Mouse (Mus musculus) embryonic fibroblast, embryonic 13.5 days (primary cell): Measurements from ENCODE around the gene Nrg4. TPM values are rescaled to one million over a fixed set of nuclear protein-coding genes. Genes with fewer than 3 reads are reported as not detected.
A peak's percentile ranks its signal among the peaks of the same experiment; 100 is the strongest.

Source experiments
- H3K27ac ChIP-seq: 2 replicates; pipeline ENCODE4 v1.5.1; 2012; ENCODE audit warnings: low read length, control low read depth, inconsistent platforms; ENCODE audit not compliant: insufficient read depth
- H3K4me1 ChIP-seq: 2 replicates; pipeline ENCODE4 v1.6.1; 2011; ENCODE audit warnings: low read length; ENCODE audit not compliant: control insufficient read depth, insufficient read depth
- H3K4me3 ChIP-seq: 2 replicates; pipeline ENCODE4 v1.5.1; 2011; ENCODE audit warnings: mild to moderate bottlenecking, control low read depth, low read length; ENCODE audit not compliant: insufficient read depth
- CTCF ChIP-seq: IDR thresholded peaks from 2 replicates; pipeline ENCODE4 v1.5.1; 2011; ENCODE audit warnings: mild to moderate bottlenecking, control low read depth, low read length, moderate library complexity, borderline replicate concordance; ENCODE audit not compliant: insufficient read depth
- POLR2A ChIP-seq: IDR thresholded peaks from 2 replicates; pipeline ENCODE4 v1.6.1; 2011; ENCODE audit warnings: low read depth, mild to moderate bottlenecking, control low read depth, low read length, moderate library complexity
- polyA plus RNA-seq: library from polyadenylated mRNA; stranded (reverse); fragments of >200 nt; gene quantifications from 2 replicates; pipeline ENCODE4 v1.2.4, GENCODE M21; 2011; ENCODE audit warnings: low read depth; ENCODE audit not compliant: missing spikeins, insufficient read length

The Nrg4 gene
- not detected in 2 replicates for polyA plus RNA-seq

GRCm38 (mm10) chr9:55326515-55327233 is at the start of gene Nrg4, which contains the start of gene Tmem266:
Gene Nrg4, minus strand, starts transcription at chr9:55326844.
Gene Tmem266, plus strand, starts transcription at chr9:55326913.
- Histone ChIP-seq H3K27ac (no peak within 1 kb of the TSS), H3K4me3 (peak within 1 kb of the TSS; percentile 60), H3K4me1 (no peaks in the 10 kb centered on the region; the same call in 1 of the 2 replicates)
- no peak for TF ChIP-seq POLR2A
- no peak for TF ChIP-seq CTCF

DNA sequence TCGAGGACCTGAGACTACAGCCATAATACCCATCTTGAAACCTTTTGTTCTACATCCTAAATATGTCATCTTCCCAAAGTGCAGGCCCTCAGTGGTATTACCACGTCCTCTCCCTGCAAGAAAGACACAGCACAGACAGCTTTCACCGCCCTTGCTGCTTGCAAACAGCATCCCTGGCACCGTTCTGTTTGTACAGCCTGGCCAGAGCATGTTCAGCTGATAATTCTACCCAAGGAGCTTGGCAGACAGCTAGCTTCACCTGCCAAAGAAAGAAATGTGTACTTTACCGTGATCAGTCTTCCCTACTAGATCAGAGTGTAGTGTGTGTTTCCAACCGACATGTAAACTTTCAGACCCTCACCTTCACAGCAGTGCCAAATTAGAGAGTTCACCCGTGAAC is 45.3 kb upstream of the Nrg4 start:
- Histone ChIP-seq H3K4me3 (no peak overlapping the region), H3K27ac (no peak overlapping the region), H3K4me1 (no peaks in the 10 kb centered on the region)
- TF ChIP-seq POLR2A (no peak), CTCF (no peak)

DNA sequence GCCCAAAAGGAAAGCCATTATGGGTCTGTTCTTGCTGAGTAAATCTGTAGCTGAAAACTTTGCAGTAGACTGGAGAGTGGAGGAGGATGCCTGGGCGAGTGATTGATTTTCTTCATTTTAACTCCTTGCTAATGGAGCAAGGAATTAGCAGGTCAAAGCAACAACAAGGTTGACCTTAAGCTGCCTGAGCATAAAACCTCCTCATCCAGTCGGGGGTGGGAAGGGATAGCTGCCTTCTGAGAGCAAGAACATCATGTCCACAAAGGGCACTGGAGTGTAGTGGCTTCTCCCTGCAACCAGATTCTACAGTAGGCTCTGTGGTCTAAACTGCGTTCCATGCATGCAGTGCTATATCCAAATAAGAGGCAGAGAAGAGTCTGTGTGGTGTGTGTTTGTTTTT is 41.4 kb upstream of the Nrg4 start:
- H3K4me3 ChIP-seq = no peak overlapping the region
- no peak overlapping the region for H3K27ac ChIP-seq
- TF ChIP-seq POLR2A (no peak), CTCF (no peak)
- H3K4me1 ChIP-seq = no peaks in the 10 kb centered on the region

DNA sequence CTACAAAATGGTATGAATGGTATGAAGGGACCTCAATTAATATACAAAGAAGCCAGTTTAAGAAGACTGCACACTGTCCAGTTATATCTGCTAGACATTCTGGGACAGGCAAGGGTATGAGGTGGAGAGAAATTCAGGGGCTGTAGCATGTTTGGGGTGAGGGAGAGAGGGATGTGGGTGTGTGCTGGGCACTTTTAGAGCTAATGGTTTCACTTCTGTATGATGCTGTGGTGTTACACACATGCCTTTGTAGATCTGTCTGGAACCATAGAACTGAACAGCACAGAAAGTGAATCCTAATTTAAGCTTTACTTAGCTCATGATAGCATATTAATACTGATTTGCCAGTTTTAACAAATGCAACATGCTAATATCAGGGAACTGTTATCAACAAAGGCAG is 37.1 kb upstream of the Nrg4 start:
- Histone ChIP-seq H3K4me3 (no peak overlapping the region), H3K27ac (no peak overlapping the region), H3K4me1 (0 out of 2 replicates have a peak, but pooled peaks cover 9% of the 10 kb centered on the region)
- TF ChIP-seq POLR2A = no peak
- no peak for TF ChIP-seq CTCF

- no peak for TF ChIP-seq POLR2A
- TF ChIP-seq CTCF = no peak
- no peak overlapping the region for H3K4me3 ChIP-seq
- peak overlapping the region; percentile 14; the same call in 1 of the 2 replicates for H3K27ac ChIP-seq
- 0 out of 2 replicates have a peak, but pooled peaks cover 9% of the 10 kb centered on the region for H3K4me1 ChIP-seq
Measured at GRCm38 (mm10) chr9:55361969-55362368, 35.3 kb upstream of the Nrg4 start.

GRCm38 (mm10) chr9:55360861-55361260 is 34.2 kb upstream of the Nrg4 start:
- Histone ChIP-seq H3K4me3 (no peak overlapping the region), H3K27ac (no peak overlapping the region), H3K4me1 (0 out of 2 replicates have a peak, but pooled peaks cover 9% of the 10 kb centered on the region)
- TF ChIP-seq POLR2A (no peak), CTCF (no peak)

- no peak for TF ChIP-seq CTCF
- TF ChIP-seq POLR2A = no peak
- no peak overlapping the region for H3K4me3 ChIP-seq
- 0 out of 2 replicates have a peak, but pooled peaks cover 9% of the 10 kb centered on the region for H3K4me1 ChIP-seq
- H3K27ac ChIP-seq = no peak overlapping the region
Measured at GRCm38 (mm10) chr9:55360372-55360771, 33.7 kb upstream of the Nrg4 start.

DNA sequence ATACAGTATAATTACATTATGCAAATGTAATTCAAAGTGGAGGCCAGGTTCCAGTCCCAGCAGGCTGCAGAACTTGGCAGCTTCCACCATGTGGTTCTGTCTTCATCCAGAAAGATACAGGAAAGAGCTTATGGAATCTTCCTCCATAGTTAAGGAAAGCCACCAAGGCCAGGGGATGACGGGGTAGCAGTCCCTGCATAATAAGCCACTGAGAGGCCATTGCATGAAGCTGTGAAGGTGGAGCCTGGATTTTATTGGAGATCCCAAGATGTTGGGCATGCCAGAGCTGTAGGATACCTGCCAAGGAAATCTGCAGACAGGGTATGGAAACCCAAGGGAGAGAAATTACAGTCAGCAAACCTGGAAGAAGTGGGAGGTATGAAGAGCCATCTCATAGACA is 30.5 kb upstream of the Nrg4 start:
- TF ChIP-seq POLR2A (no peak), CTCF (no peak)
- Histone ChIP-seq H3K4me1 (0 out of 2 replicates have a peak, but pooled peaks cover 7% of the 10 kb centered on the region), H3K27ac (no peak overlapping the region), H3K4me3 (no peak overlapping the region)

DNA sequence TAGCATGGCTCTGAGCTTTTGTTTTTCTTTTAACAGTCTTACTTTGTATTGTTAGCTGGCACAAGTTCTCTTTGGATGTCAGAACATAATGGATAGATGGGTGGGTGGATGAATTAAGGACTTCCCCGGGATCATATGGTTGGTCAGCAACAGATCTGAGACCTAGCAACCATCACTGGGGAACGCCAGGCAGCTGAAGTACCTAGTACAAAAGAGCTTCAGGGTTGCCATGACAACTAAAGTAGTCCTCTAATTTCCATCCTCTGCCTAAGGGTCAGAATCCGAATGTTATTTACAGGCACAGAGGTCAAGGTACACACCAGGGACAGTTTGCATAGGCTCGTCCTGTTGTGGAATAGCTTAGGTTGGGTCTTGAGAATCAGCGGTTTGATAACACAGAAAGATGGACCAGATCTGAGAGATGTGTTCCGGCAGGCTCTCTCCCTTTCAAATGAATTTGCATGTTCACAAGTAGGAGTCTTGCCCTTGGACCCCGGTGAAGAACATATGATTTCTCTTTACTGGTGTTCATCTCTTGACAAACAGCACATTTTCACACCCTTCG is 28.7 kb upstream of the Nrg4 start:
- Histone ChIP-seq H3K4me3 (no peak overlapping the region), H3K4me1 (no peaks in the 10 kb centered on the region), H3K27ac (no peak overlapping the region)
- TF ChIP-seq POLR2A (no peak), CTCF (no peak)

DNA sequence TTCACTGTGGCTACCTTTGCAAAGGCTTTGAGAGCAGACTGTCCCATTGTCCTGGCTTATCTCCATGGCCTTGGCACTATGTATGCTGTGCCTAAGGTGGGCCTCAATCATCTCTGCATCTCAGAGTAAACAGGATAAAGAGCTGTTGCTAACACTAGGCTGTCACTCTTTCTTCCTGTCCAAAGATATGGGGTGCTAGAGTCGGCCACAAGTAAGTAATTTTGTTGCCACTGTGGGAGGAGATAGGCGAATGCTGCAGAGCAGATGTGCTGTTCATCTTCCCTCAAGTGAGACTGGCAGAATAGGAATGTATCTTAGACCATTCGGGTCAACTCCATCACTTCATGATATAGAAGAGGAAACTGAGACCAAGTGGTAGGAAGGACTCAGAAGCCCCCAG is 28.0 kb upstream of the Nrg4 start:
- Histone ChIP-seq H3K4me1 (no peaks in the 10 kb centered on the region), H3K27ac (no peak overlapping the region), H3K4me3 (no peak overlapping the region)
- TF ChIP-seq POLR2A = no peak
- TF ChIP-seq CTCF = no peak
